Mouse (Mus musculus) lung, embryonic 16.5 days (tissue): ENCODE measurements around the gene S100a3. TPM values are rescaled to one million over a fixed set of nuclear protein-coding genes. Genes with fewer than 3 reads are reported as not detected.

Source experiments
- ATAC-seq: fragments of 200-750 bp; cut with Nextera tagmentation; 2 replicates; pipeline ENCODE4 v1.8.0; 2017; ENCODE audit warnings: low read depth, mild to moderate bottlenecking, moderate library complexity
- H3K27ac ChIP-seq: fragments of 300-500 bp; sonication (generic); 2 replicates; pipeline ENCODE4 v1.5.1; 2014; ENCODE audit warnings: mild to moderate bottlenecking, control low read depth, low read length
- H3K27me3 ChIP-seq: fragments of 300-500 bp; sonication (generic); 2 replicates; pipeline ENCODE4 v1.6.1; 2014; ENCODE audit warnings: low read depth, low read length, mixed read lengths; ENCODE audit not compliant: control insufficient read depth, insufficient read depth
- H3K36me3 ChIP-seq: fragments of 300-500 bp; sonication (generic); 2 replicates; pipeline ENCODE4 v1.6.1; 2014; ENCODE audit warnings: low read length; ENCODE audit not compliant: control insufficient read depth, insufficient read depth
- H3K4me1 ChIP-seq: fragments of 300-500 bp; sonication (generic); replicated peaks from 2 replicates; pipeline ENCODE4 v1.6.1; 2014; ENCODE audit warnings: low read length, mixed read lengths; ENCODE audit not compliant: control insufficient read depth, insufficient read depth
- H3K4me2 ChIP-seq: fragments of 300-500 bp; sonication (generic); 2 replicates; pipeline ENCODE4 v1.6.1; 2014; ENCODE audit warnings: low read depth, low read length, control low read depth
- H3K4me3 ChIP-seq: fragments of 300-500 bp; sonication (generic); 2 replicates; pipeline ENCODE4 v1.5.1; 2014; ENCODE audit warnings: mild to moderate bottlenecking, low read length, control low read depth
- H3K9ac ChIP-seq: fragments of 300-500 bp; sonication (generic); 2 replicates; pipeline ENCODE4 v1.6.1; 2014; ENCODE audit warnings: low read length, control low read depth
- H3K9me3 ChIP-seq: fragments of 300-500 bp; sonication (generic); 2 replicates; pipeline ENCODE4 v1.6.1; 2016; ENCODE audit warnings: low read length; ENCODE audit not compliant: control insufficient read depth
- WGBS: fragments of 180-500 bp; shearing (Covaris S2); extraction: QIAGEN DNeasy Blood & Tissue Kit; methylation state at CpG from one replicate; pipeline ENCODE4 v1.1.7; 2014; 5-methylcytosine and 5-hydroxymethylcytosine counted together
- polyA plus RNA-seq: library from polyadenylated mRNA; unstranded; fragments of >200 nt; fragmentation: Nextera tagmentation; extraction: Ambion mirVana; gene quantifications from 2 replicates; pipeline ENCODE4 v1.2.1, GENCODE M21; 2015

The S100a3 gene
- polyA plus RNA-seq, 1 experiment from 2014 or later: 0.25 TPM

DNA sequence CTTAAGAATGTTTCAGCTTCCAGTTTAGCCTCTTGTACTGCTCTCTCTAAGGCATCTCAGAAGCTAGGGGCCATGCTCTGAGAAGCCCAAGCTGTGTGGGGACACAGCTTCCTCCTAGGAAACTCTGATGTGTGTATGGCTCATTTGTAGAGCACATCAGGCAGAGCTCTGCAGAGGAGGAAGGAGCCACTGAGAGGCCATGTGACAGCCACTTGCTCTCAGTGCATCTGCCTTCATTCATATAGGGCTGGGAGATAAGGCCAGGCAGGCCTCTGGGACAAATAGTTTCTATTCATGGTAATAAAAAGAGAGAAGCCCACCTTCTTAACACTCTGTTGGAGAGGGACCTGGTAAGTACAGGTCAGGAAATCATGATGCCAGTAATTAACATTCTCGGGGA lies 34.1 kb downstream of the S100a3 start:
- Histone ChIP-seq H3K4me2 (no peak overlapping the region), H3K9ac (no peak overlapping the region), H3K4me3 (no peak overlapping the region), H3K27me3 (no peaks in the 10 kb centered on the region), H3K36me3 (no peaks in the 10 kb centered on the region), H3K4me1 (no peaks in the 10 kb centered on the region), H3K9me3 (no peaks in the 10 kb centered on the region), H3K27ac (no peak overlapping the region)
- WGBS: 72% methylated on average over 1 of the region's 1 CpGs
- no peak for ATAC-seq

- ATAC-seq: no peak
- 66% methylated on average over 5 of the region's 5 CpGs for WGBS
- Histone ChIP-seq H3K9me3 (no peaks in the 10 kb centered on the region), H3K4me3 (no peak overlapping the region), H3K4me2 (no peak overlapping the region), H3K36me3 (no peaks in the 10 kb centered on the region), H3K9ac (no peak overlapping the region), H3K27ac (no peak overlapping the region), H3K4me1 (no peaks in the 10 kb centered on the region), H3K27me3 (no peaks in the 10 kb centered on the region)
Measured at GRCm38 (mm10) chr3:90595556-90595955, 35.2 kb downstream of the S100a3 start.

GRCm38 (mm10) chr3:90596810-90597209 lies 36.4 kb downstream of the S100a3 start:
- Histone ChIP-seq H3K4me2 (no peak overlapping the region), H3K9ac (no peak overlapping the region), H3K4me1 (no peaks in the 10 kb centered on the region), H3K27ac (no peak overlapping the region), H3K9me3 (no peaks in the 10 kb centered on the region), H3K27me3 (no peaks in the 10 kb centered on the region), H3K4me3 (no peak overlapping the region), H3K36me3 (no peaks in the 10 kb centered on the region)
- 82% methylated on average over 6 of the region's 6 CpGs for WGBS
- no peak for ATAC-seq

- 25% methylated on average over 6 of the region's 6 CpGs for WGBS
- Histone ChIP-seq H3K4me3 (no peak overlapping the region), H3K4me1 (no peaks in the 10 kb centered on the region), H3K36me3 (no peaks in the 10 kb centered on the region), H3K27me3 (no peaks in the 10 kb centered on the region), H3K9ac (no peak overlapping the region), H3K27ac (no peak overlapping the region), H3K9me3 (no peaks in the 10 kb centered on the region), H3K4me2 (no peak overlapping the region)
- ATAC-seq: no peak
Measured at GRCm38 (mm10) chr3:90597736-90598135, 37.4 kb downstream of the S100a3 start.

DNA sequence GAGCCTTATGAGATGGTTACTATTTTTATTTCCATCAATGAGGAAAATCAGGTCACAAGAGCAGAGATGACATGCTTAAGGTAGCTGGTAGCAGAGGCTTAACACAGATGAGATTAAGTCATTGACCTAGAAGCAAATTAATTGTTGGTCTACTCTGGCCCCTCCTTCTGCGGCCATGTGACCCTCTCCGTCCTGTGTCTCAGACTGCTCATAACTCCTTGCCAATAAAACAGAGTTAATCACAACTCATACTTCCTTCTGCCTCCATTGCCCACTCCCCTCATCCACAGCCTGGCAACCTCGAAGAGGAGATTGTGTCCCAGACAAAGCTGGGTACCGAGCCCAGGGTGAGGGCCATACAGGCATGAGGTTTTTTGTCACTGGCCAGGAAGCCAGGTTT lies 37.8 kb downstream of the S100a3 start:
- no peak for ATAC-seq
- 68% methylated on average over 4 of the region's 4 CpGs for WGBS
- no peak overlapping the region for H3K9ac ChIP-seq
- H3K4me3 ChIP-seq: no peak overlapping the region
- H3K9me3 ChIP-seq: no peaks in the 10 kb centered on the region
- H3K4me2 ChIP-seq: no peak overlapping the region
- no peaks in the 10 kb centered on the region for H3K27me3 ChIP-seq
- no peaks in the 10 kb centered on the region for H3K36me3 ChIP-seq
- H3K4me1 ChIP-seq: no peaks in the 10 kb centered on the region
- H3K27ac ChIP-seq: no peak overlapping the region

DNA sequence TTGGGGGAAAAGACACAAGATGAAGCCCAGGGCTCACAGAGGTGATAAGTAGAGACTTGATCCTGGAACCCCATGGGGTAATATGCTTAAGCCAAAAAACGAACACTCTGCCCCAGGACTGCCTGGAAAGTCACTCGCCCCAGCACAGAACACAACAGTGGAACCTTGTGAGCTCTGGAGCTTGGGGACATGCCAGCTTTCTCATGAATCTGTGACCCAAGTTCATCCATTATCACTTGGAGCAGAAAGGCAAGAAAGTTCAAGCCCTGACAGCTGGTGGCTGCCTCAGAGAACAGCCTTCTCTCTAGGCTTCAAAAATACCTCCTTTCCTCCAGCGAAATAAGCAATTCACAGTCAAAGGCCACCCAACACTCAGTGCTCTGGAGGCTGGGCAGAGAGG lies 39.0 kb downstream of the S100a3 start:
- peaks cover 9% of the 10 kb centered on the region for H3K4me1 ChIP-seq
- H3K27ac ChIP-seq: no peak overlapping the region
- H3K4me3 ChIP-seq: no peak overlapping the region
- ATAC-seq: no peak
- H3K9ac ChIP-seq: no peak overlapping the region
- no peaks in the 10 kb centered on the region for H3K27me3 ChIP-seq
- no peaks in the 10 kb centered on the region for H3K36me3 ChIP-seq
- no peak overlapping the region for H3K4me2 ChIP-seq
- 61% methylated on average over 3 of the region's 3 CpGs for WGBS
- no peaks in the 10 kb centered on the region for H3K9me3 ChIP-seq

DNA sequence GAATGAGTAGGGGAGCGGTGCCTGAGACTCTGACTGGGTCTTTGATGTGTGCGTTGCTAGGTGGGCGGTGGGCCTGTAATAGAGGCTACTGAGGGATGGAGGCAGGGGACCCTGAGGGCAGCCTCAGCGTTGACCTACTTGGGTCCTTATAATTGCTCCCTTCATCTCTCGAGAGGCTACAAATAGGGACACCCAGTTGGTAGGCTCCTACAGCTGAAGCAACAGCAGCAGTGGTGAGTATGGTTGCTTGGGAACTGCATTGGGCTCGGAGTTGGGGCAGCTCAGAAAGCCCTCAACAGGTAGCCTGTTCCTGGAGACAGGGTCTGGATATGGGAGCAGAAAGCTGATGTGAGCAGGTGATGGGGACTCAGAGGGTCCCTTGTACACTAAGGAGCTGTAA lies 39.7 kb downstream of the S100a3 start:
- Histone ChIP-seq H3K9ac (no peak overlapping the region), H3K4me3 (no peak overlapping the region), H3K4me1 (peaks cover 15% of the 10 kb centered on the region), H3K27me3 (no peaks in the 10 kb centered on the region), H3K9me3 (no peaks in the 10 kb centered on the region), H3K4me2 (no peak overlapping the region), H3K36me3 (no peaks in the 10 kb centered on the region), H3K27ac (no peak overlapping the region)
- no peak for ATAC-seq
- WGBS: 82% methylated on average over 6 of the region's 6 CpGs

DNA sequence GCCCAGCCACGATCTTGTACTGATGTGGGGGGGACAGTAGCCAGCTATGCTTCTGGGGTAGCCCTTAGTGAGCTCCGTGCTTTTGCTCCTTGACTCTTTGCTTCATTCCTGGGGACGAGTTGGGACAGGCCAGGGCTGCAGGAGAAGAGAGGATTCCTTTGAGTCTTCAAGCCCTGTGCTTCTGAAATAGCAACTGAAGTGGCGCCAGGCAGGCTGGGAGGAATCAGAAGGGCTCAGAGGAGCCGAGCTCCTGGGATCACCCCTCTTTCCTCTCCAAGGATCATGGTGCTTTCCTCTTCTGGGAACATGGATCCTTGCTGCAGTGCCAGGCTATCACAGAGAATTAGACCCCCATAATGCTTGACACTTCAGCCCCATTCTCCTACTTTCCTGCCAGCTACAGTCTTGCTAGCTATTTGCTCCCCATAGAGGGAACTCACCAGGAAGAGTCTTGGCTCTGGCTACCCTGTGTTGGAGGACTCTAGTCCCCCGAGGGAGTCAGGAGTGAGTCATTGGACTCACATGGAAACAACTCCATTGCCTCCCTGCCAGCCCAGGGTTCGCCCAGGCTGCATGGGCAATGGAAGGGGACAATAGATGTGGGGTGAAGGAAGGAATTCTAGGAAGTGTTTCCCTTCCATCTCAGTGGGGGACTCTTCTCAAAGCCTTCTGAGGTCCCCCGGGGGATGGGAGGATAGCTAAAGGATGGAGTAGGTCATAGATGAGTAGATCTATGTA lies 40.2 kb downstream of the S100a3 start:
- 72% methylated on average over 8 of the region's 8 CpGs for WGBS
- Histone ChIP-seq H3K9me3 (no peaks in the 10 kb centered on the region), H3K4me2 (no peak overlapping the region), H3K27ac (no peak overlapping the region), H3K36me3 (no peaks in the 10 kb centered on the region), H3K4me1 (peaks cover 21% of the 10 kb centered on the region), H3K27me3 (no peaks in the 10 kb centered on the region), H3K4me3 (no peak overlapping the region), H3K9ac (no peak overlapping the region)
- ATAC-seq: no peak

DNA sequence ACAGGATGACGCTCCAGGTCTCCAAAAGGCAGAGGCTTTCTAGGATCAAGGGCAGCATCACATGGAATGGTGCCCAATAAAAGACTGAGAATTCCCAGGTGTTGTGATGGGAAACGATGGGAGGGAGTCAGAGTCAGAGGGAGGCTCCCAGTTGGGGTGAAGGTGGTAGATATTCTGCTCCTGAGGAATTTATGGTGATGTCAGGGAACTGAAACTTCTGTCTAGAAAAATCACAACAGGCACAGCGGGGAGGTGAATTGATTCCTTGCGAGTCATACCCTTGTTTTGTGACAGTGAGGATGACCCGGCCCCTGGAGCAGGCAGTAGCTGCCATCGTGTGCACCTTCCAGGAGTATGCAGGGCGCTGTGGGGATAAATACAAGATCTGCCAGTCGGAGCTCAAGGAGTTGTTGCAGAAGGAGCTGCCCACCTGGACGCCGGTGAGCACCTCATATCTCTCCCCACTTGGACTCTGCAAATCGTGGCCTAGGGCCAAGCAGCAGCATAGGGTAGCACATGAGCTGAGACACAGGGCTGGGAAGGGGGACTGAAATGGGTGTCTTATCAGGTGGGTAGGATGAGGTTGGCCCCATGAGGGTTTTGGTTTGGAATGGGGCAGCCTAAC lies 41.2 kb downstream of the S100a3 start, which contains the start of gene Gm42674:
TSS of gene Gm42674 (plus strand) at position 419 of the 625 bp plus-strand sequence.
- ATAC-seq: no peak
- Histone ChIP-seq H3K27ac (no peak within 1 kb of the TSS), H3K36me3 (no peaks in the 10 kb centered on the region), H3K9me3 (no peaks in the 10 kb centered on the region), H3K4me3 (no peak within 1 kb of the TSS), H3K4me1 (peaks cover 27% of the 10 kb centered on the region), H3K4me2 (no peak within 1 kb of the TSS), H3K9ac (no peak within 1 kb of the TSS), H3K27me3 (no peaks in the 10 kb centered on the region)
- WGBS: 70% methylated on average over 11 of the region's 11 CpGs
